Mouse (Mus musculus): ENCODE results near the gene St3gal3.

The St3gal3 gene

DNA sequence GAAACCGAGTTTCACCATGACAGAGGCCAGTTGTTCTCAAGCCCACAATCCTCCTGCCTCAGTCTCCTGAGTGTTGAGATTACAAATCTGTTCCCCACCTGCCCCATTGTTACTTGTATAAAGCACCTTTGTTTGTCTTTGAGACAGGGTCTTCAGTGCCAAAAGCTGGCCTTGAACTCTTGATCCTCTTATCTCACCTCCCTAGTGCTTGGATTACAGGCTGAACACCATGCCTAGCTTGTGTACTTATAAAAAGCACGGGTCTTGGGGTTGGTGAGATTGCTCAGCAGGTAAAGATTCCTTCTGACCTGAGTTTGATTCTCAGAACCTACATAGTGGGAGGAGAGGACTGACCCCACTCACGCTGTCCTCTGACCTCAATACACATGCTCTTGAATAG is 144.1 kb downstream of the St3gal3 start:
- DNase-seq (ENCODE audit: extremely low read depth, low read depth, low spot score) = no peak

DNA sequence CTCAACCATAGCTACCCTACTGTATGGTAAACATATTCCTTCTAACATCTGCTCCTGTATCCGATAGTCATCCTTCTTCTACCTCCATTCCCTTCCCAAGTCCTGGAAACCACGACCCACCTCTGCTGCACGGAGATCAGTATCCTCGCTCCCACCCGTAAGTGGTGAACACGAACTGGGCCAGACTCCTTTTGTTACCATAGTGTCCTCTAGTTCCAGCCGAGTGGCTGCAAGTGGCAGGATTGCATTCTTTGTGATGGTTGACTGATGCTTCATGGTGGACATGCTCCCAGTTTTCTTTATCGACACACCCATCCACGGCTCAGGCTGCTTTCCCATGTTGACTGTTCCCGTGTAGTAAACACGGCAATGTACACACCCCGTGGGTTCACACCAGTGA is 144.9 kb downstream of the St3gal3 start:
- DNase-seq (ENCODE audit: extremely low read depth, low read depth, low spot score) = no peak

DNA sequence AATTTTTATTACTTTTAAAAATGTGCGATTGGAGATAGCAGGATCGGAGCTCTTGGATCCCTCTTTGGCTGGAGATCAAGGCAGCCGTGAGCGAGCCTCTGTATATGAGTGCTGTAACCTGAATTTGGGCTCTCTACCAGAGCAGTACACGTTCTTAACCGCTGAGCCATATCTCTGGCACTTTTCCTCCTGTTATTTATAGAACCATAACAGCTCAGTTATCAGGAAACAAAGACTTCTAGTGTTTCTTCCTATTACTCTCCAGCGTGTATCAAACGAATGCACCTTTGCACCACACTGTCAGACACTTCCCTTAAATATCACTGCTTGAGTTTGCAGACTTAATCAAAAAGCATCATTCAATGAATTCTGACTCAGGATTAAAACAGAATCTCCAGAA is 147.9 kb downstream of the St3gal3 start:
- DNase-seq (ENCODE audit: extremely low read depth, low read depth, low spot score) = no peak

DNA sequence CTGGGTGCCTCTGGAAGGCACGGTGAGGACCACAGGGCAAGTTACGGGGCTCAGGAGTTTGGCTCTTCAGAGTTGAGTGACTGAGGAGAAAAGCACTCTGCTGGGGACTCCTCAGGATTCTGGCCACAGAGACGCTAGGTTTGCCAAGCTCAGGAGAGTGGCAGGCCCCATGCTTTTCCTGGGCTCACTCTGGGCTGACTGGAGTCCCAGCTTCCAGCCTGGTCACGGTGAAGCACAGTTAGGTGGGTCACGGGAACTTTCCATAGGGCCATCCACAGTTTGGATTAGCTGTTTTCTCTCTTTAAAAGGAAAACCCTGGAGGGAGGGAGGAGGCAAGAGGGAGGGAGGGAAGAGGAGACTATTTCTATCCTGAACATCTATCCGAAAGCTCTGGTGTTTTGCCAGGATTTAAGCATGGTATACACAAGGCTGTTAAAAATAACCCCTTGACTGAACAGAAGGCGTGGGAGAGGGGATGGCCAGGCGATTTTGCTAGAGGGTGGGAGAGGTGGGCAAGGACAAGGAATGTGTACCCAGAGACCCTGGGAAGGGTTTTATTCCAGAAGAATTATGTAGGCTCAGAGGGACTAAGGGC is 149.6 kb downstream of the St3gal3 start:
- DNase-seq (ENCODE audit: extremely low read depth, low read depth, low spot score) = no peak

DNA sequence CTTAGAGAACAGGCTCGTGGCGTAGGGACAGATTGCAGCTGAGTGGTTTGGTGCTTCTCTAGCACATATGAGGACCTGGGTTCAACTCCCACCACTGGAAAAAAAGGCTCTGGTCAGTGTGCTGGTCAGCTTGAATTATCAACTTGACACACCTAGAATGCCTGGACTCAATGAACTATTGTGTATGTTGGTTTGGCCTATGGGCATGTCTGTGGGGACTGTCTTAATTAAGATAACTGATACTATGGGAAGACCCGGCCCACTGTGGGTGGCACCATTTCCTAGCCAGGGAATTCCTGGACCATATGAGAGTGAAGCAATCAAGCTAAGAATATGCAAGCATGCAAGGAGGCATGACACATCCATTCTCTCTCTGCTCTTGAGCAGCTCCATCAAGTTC is 150.5 kb downstream of the St3gal3 start:
- DNase-seq (ENCODE audit: extremely low read depth, low read depth, low spot score) = no peak

DNA sequence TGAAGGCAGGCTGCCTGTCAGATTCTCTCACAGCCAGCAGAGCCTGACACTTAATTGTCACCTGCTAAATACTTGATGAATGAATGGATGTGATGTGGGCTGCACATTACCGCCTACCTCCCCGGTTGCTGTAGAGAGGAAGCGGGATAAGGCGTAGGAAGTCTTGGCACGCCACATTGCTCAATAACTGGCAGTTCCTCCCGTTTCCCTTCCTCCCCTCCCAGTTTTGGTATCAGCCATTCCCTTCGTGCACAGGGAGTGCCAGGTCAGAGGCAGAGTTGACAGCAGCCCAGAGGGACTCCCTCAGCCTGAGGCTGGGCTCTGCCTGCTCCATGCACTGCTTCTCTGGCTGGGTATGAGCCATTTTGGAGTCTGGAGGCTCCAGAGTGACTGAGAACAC is 152.0 kb downstream of the St3gal3 start:
- DNase-seq (ENCODE audit: extremely low read depth, low read depth, low spot score) = peak; percentile 51

DNA sequence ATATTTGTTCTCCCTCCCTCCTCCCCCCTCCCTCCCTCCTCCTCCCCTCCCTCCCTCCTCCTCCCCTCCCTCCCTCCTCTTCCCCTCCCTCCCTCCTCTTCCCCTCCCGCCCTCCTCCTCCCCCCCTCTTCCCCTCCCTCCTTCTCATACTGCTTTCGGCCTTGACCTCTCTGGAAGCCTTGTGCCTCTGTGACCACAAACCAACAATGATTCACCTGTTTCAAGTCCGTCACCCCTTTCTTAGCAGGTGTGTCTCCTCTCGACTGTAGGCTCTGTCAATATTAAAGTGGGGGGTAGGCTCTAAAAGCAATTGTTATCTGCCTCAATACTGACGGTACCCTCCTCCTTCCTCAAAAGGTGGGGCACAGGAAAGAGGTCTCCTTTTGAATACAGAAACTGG is 153.2 kb downstream of the St3gal3 start:
- no peak for DNase-seq (ENCODE audit: extremely low read depth, low read depth, low spot score)

DNA sequence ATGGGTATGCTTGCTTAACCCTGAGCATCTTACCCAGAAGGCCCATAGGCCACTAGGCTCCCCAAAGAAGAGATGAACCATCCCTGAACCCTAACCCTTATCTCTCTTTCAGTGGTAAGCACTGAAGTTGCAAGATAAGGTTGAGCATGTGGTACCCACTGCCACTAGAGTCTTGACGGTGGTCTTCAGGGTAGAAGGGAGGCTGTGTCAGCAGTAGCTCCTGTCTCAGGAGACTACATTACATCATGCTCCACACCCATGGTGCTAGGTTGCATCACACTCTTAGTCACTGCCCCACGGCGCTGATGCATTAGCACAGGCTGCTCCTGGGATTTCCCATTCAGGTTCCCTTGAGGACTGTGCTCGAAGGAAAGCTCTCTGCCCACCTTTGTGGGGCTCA is 154.6 kb downstream of the St3gal3 start:
- no peak for DNase-seq (ENCODE audit: extremely low read depth, low read depth, low spot score)

DNA sequence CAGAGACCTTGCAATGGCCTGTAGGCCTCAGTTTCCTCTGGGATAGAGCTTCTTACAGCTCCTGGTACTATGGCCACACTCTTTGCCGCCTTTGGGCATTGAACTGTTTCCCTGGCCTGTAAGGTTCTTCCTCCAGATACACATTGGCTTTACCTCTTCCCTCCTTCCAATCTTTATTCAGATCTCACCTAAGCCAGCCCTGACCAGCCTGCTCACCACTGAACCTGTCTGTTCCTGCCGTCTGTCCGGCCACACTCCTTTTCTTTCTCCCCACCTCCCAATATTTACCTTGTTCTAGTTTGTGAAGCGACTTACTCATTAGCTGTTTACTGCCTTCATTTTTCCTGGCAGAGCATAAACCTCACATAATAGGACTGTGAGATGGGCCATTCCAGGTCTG is 155.5 kb downstream of the St3gal3 start:
- DNase-seq (ENCODE audit: extremely low read depth, low read depth, low spot score) = no peak

DNA sequence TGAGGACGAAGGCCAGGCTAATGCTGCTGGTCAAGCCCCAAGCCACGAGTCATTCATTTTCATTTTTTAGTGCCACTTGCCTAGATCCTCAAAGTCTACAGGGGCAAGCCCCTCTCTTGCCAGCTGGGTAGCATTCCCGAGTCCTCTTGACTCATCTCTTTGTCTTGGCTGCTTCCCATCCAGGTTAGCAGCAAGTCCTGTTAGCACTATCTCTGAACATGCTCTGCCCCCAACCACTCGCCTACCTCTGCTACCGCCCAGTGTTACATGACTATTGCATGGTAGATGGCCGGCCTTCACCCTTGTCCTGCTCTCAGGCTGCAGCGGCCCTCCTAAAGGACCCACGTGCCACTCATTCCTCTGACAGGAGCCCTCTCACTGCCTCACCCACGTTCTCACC is 156.4 kb downstream of the St3gal3 start:
- no peak for DNase-seq (ENCODE audit: extremely low read depth, low read depth, low spot score)

DNA sequence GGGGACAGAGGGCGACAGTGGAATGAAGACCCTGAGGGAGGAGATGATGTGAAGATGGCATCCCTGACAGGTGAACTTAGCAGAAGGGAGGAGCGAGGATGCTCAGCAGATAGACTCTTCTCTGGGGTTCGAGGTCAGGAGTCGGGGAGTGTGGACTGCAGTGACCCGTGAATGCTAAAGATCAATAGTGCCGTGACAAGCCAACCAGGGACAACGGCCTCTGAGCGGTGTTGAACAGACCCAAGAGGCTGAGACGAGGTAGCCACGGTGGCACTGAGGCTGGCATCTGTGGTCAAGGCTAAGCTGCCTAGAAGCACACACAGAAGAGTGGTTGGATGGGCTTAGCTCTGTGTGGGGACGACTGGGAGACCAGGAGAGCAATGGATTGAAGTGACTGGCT is 156.9 kb downstream of the St3gal3 start:
- no peak for DNase-seq (ENCODE audit: extremely low read depth, low read depth, low spot score)

DNA sequence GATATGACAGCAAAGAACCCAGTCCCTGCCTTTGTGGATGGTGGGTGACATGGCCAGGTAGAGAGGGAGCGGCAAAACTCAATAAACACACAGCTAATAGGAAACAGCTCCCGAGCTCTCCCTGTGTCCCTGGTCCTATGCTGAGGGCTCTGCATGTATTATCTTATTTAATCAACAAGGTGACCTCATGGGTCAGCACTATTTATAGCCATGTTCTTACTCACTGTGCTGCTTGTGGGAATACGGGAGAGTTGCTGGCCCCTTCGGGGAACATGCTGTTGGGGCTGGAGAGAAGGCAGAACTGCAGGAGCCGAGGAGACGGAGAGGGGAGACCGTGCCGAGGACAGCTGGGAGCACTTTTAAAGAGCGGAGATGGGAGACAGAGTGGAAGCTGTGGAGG is 157.3 kb downstream of the St3gal3 start:
- DNase-seq (ENCODE audit: extremely low read depth, low read depth, low spot score) = no peak

DNA sequence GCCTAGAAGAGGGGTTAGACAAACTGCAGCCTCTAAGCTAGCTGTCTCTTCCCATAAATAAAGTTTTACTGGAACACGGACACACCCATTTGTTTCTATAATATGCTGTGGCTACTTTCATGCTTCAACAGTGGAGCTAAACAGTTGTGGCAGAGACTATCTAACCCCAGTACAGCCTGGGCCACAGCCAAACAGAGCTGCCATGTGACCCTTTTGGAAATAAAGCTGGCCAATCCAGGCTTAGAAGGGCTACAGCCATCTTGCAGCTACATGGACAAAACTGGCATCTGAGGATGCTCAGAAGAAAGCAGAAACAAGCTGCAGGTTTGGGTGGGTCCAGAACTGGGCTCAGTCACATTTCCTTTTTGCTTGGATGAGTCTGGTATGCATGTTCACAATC is 158.9 kb downstream of the St3gal3 start:
- DNase-seq (ENCODE audit: extremely low read depth, low read depth, low spot score) = no peak

DNA sequence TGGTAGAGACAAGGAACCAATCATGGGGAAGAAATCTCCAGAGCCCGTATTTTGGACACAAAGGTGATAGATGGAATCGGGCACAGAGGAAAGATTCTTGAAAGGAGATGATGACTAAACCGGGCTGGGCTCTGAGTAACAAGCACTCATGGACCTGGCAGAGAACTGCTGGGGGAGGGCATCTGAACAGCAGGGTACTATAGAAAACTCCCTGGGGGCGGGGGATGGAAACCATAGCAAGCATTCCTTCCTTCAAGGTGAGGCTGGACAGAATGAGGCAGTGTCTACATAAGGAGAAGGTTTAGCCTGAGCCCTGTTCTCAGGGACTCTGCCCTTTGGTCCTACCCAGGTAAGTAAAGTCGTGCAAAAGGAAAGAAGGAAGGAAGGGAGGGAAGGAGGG is 160.0 kb downstream of the St3gal3 start:
- DNase-seq (ENCODE audit: extremely low read depth, low read depth, low spot score) = no peak

DNA sequence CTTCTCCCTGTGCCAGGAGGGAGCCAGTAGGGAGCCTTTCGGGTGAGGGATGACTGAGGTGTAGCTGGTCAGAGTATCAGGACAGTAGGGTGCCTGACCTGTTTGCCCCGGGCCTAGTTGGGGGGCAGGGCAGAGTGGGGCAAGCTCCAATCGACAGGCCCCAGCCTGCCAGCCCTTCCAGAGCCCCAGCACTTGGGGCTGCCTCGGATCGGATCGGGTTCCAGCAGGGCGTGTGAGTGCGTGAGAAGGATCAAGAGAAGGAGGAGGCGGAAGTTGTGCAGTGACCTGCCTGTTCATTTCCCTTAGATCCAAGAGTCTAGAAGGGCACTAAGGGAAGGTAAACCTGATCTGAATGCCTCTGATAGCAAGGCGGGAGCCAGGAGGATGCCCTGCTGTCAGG is 161.7 kb downstream of the St3gal3 start:
- no peak for DNase-seq (ENCODE audit: extremely low read depth, low read depth, low spot score)

DNA sequence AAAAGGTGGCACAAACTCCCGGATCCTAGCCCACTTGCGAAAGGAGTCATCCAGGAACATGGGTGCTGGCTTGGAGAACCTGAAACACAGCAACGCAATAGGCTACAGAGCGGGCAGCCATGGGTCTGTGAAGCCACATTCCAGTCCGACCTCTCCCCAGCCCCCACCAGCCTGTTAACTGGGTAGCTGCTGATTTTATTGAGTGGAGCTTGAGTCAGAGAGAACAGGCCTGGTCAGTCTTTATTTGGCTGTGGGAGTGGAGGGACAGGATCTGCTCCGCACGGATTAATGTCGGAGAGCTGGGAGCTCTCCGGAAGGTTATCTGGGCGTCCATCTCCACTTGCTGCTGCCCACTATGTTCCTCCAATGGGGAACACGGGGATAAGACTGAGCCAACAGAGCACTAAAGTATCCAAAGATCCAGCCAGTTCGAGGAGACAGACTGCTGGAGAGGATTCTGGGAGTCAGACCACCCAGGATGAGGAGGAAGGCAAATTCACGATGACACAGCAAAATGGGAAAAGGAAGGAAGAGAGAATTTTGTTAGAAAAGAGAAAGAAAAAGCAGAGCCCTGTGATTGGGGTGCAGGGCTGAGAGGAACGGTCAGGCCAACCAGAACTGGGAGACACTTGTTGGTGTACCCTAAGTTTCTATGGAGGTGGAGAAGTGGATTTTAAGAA is 170.2 kb downstream of the St3gal3 start:
- no peak for DNase-seq (ENCODE audit: extremely low read depth, low read depth, low spot score)

DNA sequence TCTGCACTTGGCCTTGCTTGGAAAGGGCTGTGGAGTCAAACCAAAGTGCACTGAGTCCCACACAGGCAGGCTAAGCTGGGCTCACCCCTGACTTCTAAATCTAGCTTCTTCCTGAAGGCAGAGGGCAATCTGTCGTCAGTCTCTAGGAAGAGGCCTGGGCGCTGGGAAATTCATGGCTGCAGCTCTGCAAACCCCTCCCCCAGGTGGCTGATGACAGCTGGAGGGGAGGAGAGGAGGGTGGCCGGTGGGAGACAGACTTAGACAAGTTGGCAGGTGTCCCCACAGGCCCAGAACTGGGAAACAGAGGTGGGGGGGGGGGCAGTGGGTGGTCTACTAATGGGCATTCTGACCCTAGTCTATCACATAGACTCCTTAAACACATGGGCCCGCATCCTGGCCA is 177.2 kb downstream of the St3gal3 start:
- no peak for DNase-seq (ENCODE audit: extremely low read depth, low read depth, low spot score)

DNA sequence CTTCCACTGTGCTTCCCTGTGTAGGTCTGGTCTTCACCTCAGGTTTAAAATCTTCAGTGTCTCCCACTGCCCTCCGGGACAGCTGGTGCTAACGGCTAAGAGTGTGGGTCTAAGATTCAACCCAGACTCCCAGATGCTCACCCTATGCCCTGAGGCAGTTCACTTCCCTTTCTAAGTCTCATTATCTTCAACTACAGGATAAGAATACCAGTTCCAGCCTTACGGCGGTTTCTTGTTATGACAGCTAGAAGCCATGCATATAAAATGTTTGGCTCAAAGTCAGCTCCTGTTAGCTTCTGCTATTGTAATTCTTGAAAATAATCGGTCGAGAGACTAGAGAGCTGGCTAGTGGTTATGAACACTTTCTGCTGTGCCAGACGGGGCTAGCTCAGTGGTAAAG is 187.2 kb downstream of the St3gal3 start:
- DNase-seq (ENCODE audit: extremely low read depth, low read depth, low spot score) = peak; percentile 33

DNA sequence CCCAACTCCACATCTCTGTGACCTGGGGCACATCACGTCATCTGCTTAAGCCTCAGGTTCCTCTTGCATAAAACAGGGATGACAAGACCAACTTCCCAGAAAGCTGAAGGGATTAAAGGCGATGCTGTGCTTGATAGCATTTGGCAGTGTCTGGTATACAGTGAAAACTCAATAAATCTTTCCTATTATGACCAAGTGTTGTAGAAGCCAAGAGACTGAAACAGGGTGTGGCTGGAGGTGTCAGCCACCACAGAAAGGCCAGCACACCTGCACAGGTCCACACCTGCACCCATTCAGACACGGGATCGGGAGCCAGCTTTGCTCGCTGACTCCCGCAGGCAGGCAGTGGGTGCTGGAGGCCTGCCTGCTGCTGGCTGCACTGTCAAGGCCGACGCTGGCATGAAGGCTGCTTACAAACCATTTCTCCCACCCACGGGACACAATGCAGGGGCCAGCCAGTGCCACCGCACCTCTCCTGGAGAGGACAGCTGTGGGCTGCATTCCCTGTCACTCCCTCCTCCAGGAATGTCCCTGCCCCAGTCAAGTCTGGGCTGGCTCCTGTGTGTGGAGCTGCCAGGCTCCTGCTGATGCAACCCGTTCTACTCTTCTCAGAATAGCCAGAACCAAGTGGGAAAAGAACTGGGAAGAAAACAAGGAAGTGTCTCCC is 187.9 kb downstream of the St3gal3 start:
- peak; percentile 94 for DNase-seq (ENCODE audit: extremely low read depth, low read depth, low spot score)

DNA sequence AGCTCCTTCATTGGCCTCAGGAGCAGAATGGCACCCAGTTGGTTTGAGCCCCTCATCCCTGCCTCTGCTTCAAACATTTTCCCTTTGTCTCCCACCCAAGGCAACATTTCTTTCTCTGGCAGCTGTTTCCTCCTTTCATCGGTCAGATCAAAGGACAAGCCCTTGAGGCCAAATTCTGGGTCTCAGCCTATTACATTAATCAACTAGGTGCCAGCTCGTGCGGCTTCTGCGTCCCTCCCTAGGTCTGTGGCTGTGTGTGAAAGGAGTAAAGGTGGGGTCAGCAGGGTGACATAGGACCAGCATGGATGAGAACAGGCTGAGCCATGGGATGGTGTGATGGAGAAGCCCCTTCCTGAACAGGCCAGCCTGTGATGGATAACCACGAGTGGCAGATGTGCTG is 191.4 kb downstream of the St3gal3 start:
- no peak for DNase-seq (ENCODE audit: extremely low read depth, low read depth, low spot score)

DNA sequence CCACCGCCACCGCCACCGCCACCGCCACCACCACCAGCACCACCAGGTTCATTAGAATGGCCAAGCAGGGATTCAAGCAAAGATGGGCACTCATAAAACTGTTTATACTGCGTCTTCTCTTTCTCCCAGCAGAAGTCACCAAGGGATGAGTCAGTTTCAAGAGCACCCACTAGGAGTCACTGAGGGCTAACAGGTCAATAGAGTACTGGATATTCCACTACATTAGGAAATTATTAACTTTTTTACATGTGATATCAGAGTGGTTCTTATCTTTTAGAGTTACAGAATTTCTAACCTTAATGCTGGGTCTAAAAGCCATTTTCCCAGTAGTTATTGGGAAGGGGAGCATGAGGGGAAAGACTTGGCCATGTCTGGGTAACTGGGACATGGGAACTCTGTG is 197.8 kb downstream of the St3gal3 start:
- no peak for DNase-seq (ENCODE audit: extremely low read depth, low read depth, low spot score)

DNA sequence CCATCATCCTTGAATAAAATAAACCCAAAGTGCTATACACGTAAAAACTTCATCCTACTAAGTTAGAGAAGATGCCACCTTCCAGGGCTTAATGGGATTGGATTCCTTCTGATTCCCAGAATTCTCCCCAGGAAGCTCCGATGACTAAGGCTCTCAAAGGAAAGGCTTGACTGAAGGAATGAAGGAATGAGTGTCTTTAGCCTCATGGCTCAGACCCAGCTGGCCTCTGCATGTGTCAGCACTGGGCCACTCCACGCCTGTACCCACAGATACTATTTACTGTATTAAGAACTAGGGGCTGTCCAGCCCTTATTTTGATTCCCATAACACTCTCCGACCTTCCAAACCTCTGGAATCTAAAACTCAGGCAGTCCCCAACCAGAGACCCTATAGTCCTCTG is 200.6 kb downstream of the St3gal3 start:
- no peak for DNase-seq (ENCODE audit: extremely low read depth, low read depth, low spot score)

DNA sequence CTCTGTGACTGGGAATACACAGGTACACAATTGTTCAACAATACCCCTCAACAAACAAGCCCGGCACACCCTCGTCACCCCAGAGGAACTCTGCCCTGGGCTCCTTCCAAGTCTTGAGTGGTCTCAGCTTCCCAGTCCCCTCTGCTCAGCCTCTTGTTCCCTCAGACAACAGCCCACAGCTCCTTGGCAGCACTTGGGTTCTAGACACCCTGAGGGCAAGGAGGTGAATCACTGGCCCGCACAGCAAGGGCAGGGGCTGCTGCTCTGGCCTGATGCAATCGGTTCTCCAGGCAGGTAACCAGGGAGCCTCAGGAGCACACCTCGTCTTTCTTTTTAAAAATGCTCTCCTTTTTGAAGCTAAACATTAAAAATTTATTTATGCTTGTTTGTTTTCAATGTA is 201.5 kb downstream of the St3gal3 start:
- DNase-seq (ENCODE audit: extremely low read depth, low read depth, low spot score) = no peak

All from fat pad, adult 2 months (tissue).